In the genomic region with DNA sequence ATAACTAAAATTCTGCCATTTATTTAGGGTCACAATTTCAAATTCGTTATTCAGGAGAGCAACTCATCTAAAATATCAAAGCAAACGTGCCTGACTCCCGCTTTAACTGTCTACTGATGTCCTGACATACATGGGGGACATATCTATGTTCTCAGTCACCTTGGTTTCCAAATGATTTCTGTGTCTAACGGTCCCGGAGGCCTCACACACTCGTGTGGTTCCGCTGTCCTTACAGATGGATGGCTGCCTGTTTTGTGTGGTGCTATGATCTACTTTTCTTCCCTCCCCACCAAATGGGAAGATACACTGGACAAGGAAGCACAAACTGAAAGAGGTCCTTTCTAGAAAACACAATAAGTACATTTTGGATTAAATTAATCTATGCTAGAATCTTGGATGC, we compare ENCODE assay signal across 29 mouse cellular contexts.
"Had no signal": no experiment of that assay in that cellular context is flagged by ENCODE, and none has a peak within 500 bp of the region (broad histone marks: within the 10 kb centered on the region; RNA-seq: fewer than 3 reads in every experiment).

No protein-coding gene starts in this region.

- H3K27me3 ChIP-seq: heart, embryonic 12.5 days; heart, embryonic 13.5 days; heart, embryonic 15.5 days; hindbrain, embryonic 12.5 days; hindbrain, embryonic 13.5 days; hindbrain, embryonic 15.5 days; intestine, embryonic 15.5 days; kidney, embryonic 15.5 days had no signal

- H3K4me1 ChIP-seq: hindbrain, embryonic 10.5 days; hindbrain, embryonic 12.5 days; hindbrain, embryonic 15.5 days; intestine, embryonic 15.5 days; kidney, embryonic 15.5 days had no signal

- H3K36me3 ChIP-seq: heart, embryonic 12.5 days; heart, embryonic 13.5 days; heart, embryonic 15.5 days; hindbrain, embryonic 10.5 days; hindbrain, embryonic 12.5 days; hindbrain, embryonic 13.5 days; hindbrain, embryonic 15.5 days; intestine, embryonic 15.5 days; kidney, embryonic 15.5 days had no signal

- H3K9me3 ChIP-seq: heart, embryonic 12.5 days; heart, embryonic 13.5 days; heart, embryonic 15.5 days; hindbrain, embryonic 10.5 days; hindbrain, embryonic 12.5 days; hindbrain, embryonic 13.5 days; hindbrain, embryonic 15.5 days; intestine, embryonic 15.5 days; kidney, embryonic 15.5 days had no signal

- H3K4me3 ChIP-seq: heart, embryonic 12.5 days; heart, embryonic 13.5 days; heart, embryonic 15.5 days; hindbrain, embryonic 10.5 days; hindbrain, embryonic 12.5 days; hindbrain, embryonic 13.5 days; hindbrain, embryonic 15.5 days; intestine, embryonic 15.5 days; kidney, embryonic 15.5 days; layer of hippocampus, adult 2 months; left cerebral cortex, adult 2 months had no signal

- DNase-seq: heart, postnatal 10 days; heart, postnatal 14 days; heart, postnatal 36 days; kidney, adult 11 months; kidney, adult 18-20 months; kidney, adult 2 months; kidney, adult 8-10 months; kidney, adult 9 months; kidney, postnatal 10 days; kidney, postnatal 14 days; kidney, postnatal 25 days; kidney, postnatal 36 days; kidney, postnatal 4 days; layer of hippocampus, adult 9-11 months; layer of hippocampus, postnatal 36 days had no signal

- H3K27ac ChIP-seq: heart, embryonic 13.5 days; heart, embryonic 15.5 days; hindbrain, embryonic 10.5 days; hindbrain, embryonic 12.5 days; hindbrain, embryonic 13.5 days; hindbrain, embryonic 14.5 days; hindbrain, embryonic 15.5 days; hindbrain, postnatal 0 days; intestine, embryonic 15.5 days; kidney, embryonic 15.5 days; kidney, postnatal 0 days; layer of hippocampus, adult 2 months; left cerebral cortex, adult 2 months had no signal
